Mouse (Mus musculus): ENCODE measurements around the gene Adamts4.
"Not testable (repeated sequence)": the region's sequence is repeated elsewhere in the genome, so short reads cannot be mapped to it uniquely, and the experiment has no call there.

Adamts4 gene

GRCm38 (mm10) chr1:171232348-171232747 is 17.9 kb upstream of the Adamts4 start:
- no peak for DNase-seq

DNA sequence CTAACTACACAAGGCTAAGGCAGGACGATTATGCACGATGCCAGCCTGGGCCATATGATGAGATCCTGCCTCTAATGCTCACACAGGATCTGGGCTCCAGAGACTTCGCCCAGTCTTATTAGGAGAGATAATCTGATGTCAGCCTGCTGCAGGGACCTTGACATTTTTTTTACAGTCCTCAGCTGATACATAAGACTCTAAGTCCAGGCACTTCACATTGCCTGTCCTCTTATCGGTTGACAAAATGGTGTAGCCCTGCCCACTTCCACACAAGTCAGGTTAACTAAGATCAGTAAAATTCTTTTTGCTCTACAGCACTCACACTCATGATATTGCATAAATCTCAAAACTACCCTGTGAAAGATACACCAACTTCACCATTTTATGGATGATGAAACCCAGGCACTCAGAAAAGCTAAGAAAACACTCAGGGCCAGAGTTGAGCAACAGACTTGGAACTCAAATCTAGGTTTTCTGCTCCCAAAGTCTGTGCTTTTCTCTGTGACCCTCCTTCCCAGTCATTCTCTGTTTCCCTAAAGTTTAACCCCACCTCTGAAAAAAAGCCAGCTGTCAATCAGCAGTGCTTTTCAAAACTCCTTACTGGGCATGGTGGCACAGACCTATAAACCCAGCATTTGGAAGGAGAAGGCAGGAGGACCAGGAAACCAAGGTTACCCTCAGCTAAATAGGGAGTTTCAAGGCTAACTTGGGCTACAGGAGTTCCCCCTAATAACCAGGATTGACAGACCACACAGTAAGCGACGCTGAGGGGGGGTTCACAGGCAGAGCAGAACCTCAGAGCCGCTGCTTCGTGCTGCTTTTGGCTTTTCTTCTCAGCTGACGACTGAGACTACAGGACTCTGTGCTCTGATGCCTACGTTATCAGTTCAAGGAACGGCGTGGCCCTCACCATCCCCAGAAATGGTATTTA is 17.2 kb upstream of the Adamts4 start:
- no peak for DNase-seq

GRCm38 (mm10) chr1:171234126-171234525 is 16.1 kb upstream of the Adamts4 start, which contains the start of gene Fcer1g:
Gene Fcer1g, minus strand, starts transcription at chr1:171234365.
- DNase-seq, result no peak

DNA sequence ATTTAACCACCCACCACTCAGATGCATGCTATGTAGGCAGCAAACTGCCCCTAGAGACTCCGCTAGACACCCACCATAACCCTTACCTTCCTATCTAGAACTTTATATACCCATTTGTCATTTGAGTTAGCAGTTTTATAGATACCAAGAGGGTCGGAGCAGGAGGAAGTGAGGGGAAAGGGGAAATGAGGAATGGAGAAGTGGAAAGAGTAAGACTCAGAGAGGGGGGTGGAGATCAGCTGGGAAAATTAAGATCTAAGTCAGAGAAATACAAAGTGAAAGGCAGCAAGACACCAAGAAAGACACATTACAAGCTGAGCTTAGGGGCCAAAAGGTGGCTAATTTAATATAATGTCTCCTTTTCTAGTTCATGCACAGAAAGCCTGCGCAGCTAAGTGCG is 15.7 kb upstream of the Adamts4 start:
- no peak for DNase-seq

DNA sequence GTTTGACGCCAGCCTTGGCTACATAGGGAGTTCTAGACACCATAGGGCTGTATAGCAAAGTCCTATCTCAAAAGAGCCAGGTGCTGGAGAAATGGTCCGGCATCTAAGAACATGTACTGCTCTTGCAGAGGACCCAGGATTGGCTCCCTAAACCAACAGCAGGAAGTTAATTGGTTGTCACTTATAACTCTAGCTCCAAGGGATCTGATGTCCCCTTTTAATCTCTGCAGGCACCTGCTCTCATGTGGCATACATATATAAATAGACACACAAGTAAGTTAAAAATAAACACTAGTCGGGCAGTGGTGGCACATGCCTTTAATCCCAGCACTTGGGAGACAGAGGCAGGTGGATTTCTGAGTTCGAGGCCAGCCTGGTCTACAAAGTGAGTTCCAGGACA is 14.4 kb upstream of the Adamts4 start:
- DNase-seq, result no peak

DNA sequence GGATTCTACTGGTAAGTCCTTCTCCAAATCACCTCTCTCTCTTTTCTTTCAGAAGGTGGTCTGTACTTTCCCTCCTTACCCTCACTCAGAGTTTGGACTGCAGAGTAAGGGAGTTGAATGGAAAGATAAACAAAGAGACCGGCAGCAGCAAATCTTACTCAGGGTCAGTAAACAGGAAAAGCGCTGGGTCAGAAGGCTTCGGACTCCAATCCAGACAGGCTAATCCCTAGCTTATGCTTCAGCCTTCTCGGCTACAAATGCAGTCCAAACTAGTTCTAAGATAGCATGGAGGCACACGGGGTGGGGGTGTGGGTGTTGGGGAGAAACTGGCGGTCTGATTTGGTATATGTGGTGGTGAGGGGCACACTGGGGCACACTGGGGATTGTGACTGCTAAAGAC is 12.8 kb upstream of the Adamts4 start:
- no peak for DNase-seq

GRCm38 (mm10) chr1:171238463-171238862 is 11.8 kb upstream of the Adamts4 start:
- DNase-seq, result peak; percentile 54

DNA sequence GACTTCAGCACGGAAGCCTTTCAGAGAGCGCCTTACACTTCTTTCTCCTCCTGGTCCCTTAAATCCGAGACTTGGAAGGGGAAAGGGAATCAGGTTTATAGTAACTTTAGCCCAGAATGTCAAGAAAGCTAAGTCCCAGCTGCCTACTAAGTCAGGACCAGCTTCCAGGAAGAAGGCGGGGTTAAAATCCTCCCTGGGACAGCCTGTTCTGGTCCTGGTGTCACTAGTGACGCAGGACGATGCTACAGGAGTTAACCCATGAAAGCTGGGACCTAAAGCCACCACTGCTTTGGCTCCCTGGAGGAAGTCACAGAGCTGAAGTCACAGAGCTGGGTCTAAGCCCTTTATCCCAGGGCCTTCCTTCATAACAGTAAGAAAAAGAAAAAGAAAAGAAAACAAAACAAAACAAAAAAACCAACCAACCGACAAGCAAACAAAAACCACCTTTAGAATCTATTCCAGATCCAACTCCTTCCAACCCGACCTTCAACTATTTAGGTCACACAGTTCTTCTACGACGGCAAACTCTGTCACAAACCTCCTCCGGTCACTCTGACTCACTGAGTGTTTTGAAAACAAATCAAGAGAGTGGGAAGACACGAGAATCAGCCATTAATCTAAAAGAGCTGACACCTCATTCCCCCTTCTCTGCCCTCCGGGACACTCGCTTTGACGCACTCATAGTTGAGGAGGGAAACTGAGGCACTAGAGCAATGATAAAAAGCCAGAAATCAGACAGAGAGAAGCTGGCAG is 10.1 kb upstream of the Adamts4 start:
- DNase-seq, result no peak

DNA sequence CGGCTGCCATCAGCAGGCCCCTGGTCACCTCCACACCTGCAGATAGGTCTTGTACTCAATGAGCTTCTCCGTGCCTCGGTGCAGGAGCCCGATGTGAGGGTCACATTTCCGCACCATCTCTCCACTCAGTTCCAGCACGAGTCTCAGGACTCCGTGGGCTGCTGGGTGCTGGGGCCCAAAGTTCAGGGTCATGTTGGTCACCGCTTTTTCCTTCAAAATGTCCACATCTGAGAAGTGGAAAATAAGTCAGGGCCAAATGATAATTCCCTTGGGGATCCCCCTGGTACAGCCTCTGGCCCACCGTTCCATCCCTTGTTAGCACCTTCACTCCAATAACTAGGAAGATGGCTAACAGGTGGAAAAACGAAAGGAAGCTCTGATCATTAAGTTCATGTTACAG is 9.3 kb upstream of the Adamts4 start:
- DNase-seq, result no peak

- DNase-seq, result not testable (repeated sequence)
Observed at GRCm38 (mm10) chr1:171241952-171242351, 8.3 kb upstream of the Adamts4 start.

- no peak for DNase-seq
Observed at GRCm38 (mm10) chr1:171245353-171245752, 4.9 kb upstream of the Adamts4 start.

GRCm38 (mm10) chr1:171246709-171247452 is 3.3 kb upstream of the Adamts4 start:
- peak; percentile 96 for DNase-seq

- DNase-seq, result no peak
Observed at GRCm38 (mm10) chr1:171247453-171247841, 2.8 kb upstream of the Adamts4 start.

DNA sequence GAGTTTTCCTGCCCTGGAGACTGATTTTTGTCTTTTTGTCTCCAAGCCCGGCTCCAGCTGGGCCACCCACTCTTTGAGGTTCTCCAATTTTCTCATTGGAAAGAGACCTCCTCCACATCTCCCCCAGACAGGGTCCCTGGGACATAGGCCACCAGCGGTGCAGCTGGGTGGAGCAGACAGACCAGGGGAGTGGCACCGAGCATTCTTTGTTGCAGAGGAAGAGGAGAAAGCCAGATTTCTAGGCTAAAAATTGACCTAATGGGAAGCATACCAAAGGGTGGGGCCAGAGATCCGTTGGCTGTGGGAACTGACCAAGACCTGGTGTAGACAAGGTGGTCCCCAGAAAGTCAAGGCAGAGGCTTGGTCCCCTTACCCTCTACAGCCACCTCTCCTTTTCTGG is 2.3 kb upstream of the Adamts4 start:
- DNase-seq, result no peak

DNA sequence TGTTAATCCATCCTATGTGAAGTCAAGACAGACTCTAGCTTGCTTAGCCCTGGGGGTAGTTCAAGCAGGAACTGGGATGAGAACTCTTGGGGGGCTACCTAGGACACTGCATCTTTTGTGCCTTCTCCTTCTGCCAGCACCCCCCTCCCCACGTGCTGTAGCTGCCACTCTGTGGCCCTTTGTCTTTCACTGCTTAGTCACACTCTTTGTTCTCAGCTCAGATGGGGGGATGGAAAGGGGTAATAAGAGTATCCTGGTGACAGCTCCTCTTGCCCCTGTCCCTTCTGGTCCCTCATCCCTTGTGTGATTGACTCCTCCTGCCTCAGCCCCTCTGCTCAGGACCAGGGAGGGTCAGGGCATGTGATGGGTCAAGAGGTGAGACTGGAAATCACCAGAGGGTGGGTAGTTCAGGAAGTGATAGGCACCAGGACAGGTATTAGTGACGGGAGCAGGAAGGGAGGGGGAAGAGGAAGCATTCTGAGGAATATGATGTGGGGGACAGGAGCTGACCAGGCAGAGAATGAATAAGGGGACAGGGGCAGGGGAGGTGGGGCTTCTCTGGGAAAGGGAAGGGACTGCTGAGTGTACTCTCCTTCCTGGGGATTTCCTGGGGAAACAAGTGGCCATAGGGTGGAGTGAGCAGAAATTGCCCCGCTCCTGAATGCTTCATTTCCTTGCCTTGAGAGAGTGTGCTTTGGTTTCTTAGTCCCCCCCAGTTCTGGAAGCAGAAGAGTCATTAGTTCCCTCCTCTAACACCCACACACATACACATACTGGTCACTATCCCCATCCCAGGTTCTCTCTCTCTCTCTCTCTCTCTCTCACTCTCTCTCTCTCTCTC is 1.6 kb upstream of the Adamts4 start:
- DNase-seq, result no peak

DNA sequence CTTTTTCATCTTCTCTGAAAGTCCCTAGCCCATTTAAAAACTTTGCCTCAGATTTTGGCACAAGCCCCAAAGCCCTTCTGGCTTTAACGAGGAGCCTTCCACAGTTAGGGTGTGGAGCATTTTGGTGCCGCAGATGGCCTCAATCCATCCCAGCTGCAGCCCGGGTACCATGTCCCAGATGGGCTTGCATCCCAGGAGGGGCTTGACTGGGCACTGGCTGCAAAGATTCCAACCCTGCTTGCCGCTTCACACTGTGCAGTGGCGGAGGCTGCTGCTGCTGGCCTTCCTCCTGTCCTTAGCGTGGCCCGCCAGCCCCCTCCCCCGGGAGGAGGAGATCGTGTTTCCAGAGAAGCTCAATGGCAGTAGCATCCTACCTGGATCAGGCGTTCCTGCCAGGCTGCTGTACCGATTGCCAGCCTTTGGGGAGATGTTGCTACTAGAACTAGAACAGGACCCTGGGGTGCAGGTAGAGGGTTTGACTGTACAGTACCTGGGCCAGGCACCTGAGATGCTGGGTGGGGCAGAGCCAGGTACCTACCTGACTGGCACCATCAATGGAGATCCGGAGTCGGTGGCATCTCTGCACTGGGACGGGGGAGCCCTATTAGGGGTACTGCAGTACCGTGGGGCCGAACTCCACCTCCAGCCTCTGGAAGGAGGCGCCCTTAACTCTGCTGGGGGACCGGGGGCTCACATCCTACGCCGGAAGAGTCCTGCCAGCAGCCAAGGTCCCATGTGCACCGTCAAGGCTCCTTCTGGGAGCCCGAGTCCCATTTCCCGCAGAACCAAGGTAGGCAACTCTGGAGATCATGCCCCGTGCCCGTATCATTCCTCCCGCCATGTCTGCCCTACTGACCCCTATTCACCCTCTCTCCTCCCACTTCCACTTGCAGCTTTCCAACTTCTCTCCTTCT is 716 bp downstream of the Adamts4 start, which contains the start of gene Ndufs2:
TSS of gene Ndufs2 (minus strand) at position 709 of the 914 bp plus-strand sequence.
- no peak for DNase-seq

- no peak for DNase-seq
Observed at GRCm38 (mm10) chr1:171251594-171252324, 1.5 kb downstream of the Adamts4 start.

DNA sequence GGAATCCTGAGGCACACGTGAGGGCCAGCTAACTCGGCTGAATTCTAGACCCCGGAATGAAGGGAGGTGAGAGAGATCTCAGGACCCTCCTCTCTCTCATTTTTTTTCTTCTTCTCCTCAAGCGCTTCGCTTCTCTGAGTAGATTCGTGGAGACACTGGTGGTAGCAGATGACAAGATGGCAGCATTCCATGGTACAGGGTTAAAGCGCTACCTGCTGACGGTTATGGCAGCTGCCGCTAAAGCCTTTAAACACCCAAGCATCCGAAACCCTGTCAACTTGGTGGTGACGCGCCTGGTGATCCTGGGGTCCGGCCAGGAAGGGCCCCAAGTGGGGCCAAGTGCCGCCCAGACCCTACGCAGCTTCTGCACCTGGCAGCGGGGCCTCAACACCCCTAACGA is 2.2 kb downstream of the Adamts4 start:
- no peak for DNase-seq

DNA sequence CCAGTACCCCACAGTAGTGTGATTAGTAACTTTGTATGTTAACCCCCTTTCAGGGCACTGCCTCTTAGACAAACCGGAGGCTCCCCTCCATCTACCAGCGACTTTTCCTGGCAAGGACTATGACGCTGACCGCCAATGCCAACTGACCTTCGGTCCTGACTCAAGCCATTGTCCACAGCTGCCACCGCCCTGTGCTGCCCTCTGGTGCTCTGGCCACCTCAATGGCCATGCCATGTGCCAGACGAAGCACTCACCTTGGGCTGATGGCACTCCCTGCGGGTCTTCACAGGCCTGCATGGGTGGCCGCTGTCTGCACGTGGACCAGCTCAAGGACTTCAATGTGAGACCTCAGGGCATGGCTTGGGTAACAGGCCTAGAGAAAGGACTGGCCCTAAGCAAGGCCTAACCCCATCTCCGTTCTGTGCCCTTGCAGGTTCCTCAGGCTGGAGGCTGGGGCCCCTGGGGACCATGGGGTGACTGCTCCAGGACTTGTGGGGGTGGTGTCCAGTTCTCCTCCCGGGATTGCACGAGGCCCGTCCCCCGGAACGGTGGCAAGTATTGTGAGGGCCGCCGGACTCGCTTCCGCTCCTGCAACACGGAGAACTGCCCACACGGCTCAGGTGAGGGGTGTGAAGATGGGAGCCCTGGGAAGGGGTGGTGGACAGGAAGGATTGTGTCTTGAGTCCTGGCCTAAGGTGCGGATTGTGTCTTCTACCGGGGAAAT is 6.0 kb downstream of the Adamts4 start:
- DNase-seq, result no peak

All from thymus, postnatal 25 days (tissue).